Mouse (Mus musculus) stomach, postnatal 0 days (tissue): Measurements from ENCODE around the gene Lce1m. TPM values are rescaled to one million over a fixed set of nuclear protein-coding genes. Genes with fewer than 3 reads are reported as not detected.
A peak's percentile ranks its signal among the peaks of the same experiment; 100 is the strongest.
"Not testable (repeated sequence)": the region's sequence is repeated elsewhere in the genome, so short reads cannot be mapped to it uniquely, and the experiment has no call there.

Source experiments
- ATAC-seq: fragments of 200-750 bp; cut with Nextera tagmentation; 2 replicates; pipeline ENCODE4 v1.8.0; 2017; ENCODE audit not compliant: low FRiP score, low TSS enrichment
- DNase-seq: peaks from one replicate; pipeline ENCODE4 v3.0.0-alpha.2; 2016; ENCODE audit warnings: low spot score
- H3K27ac ChIP-seq: fragments of 300-500 bp; sonication (generic); replicated peaks from 2 replicates; pipeline ENCODE4 v1.5.1; 2014; ENCODE audit warnings: mild to moderate bottlenecking, control low read depth
- H3K27me3 ChIP-seq: fragments of 300-500 bp; sonication (generic); 2 replicates; pipeline ENCODE4 v1.6.1; 2014; ENCODE audit warnings: low read length; ENCODE audit not compliant: control insufficient read depth, insufficient read depth
- H3K36me3 ChIP-seq: fragments of 300-500 bp; sonication (generic); 2 replicates; pipeline ENCODE4 v1.6.1; 2014; ENCODE audit warnings: low read length, mixed read lengths; ENCODE audit not compliant: control insufficient read depth, insufficient read depth
- H3K4me1 ChIP-seq: fragments of 300-500 bp; sonication (generic); replicated peaks from 2 replicates; pipeline ENCODE4 v1.6.1; 2014; ENCODE audit warnings: antibody characterized with exemption; ENCODE audit not compliant: control insufficient read depth, insufficient read depth
- H3K4me2 ChIP-seq: fragments of 300-500 bp; sonication (generic); replicated peaks from 2 replicates; pipeline ENCODE4 v1.6.1; 2014; ENCODE audit warnings: low read depth, mild to moderate bottlenecking, control low read depth, moderate library complexity
- H3K4me3 ChIP-seq: fragments of 300-500 bp; sonication (generic); 2 replicates; pipeline ENCODE4 v1.5.1; 2014; ENCODE audit warnings: low read depth, low read length, control low read depth
- H3K9ac ChIP-seq: fragments of 300-500 bp; sonication (generic); 2 replicates; pipeline ENCODE4 v1.6.1; 2014; ENCODE audit warnings: mild to moderate bottlenecking, low read length, control low read depth, mixed read lengths
- H3K9me3 ChIP-seq: fragments of 300-500 bp; sonication (generic); 2 replicates; pipeline ENCODE4 v1.6.1; 2016; ENCODE audit warnings: low read length; ENCODE audit not compliant: control insufficient read depth
- CTCF ChIP-seq: IDR thresholded peaks from 2 replicates; pipeline ENCODE4 v1.5.1; 2016; ENCODE audit warnings: antibody characterized with exemption, low read depth, mild to moderate bottlenecking, moderate library complexity
- EP300 ChIP-seq: optimal IDR thresholded peaks from 2 replicates; pipeline ENCODE3; 2016; ENCODE audit warnings: antibody characterized with exemption
- WGBS: fragments of 180-500 bp; shearing (Covaris S2); extraction: QIAGEN DNeasy Blood & Tissue Kit; methylation state at CpG from one replicate; pipeline ENCODE4 v1.1.7; 2014; 5-methylcytosine and 5-hydroxymethylcytosine counted together
- polyA plus RNA-seq: library from polyadenylated mRNA; unstranded; fragments of >200 nt; fragmentation: Nextera tagmentation; extraction: Ambion mirVana; gene quantifications from 2 replicates; pipeline ENCODE4 v1.2.1, GENCODE M21; 2015

Gene Lce1m
- 356 and 376 TPM in 2 replicates for polyA plus RNA-seq

GRCm38 (mm10) chr3:93018960-93019359, at the start of gene Lce1m:
Gene Lce1m, minus strand, starts transcription at chr3:93019060.
- Histone ChIP-seq H3K9ac (no peak within 1 kb of the TSS), H3K9me3 (no peaks in the 10 kb centered on the region), H3K27ac (no peak within 1 kb of the TSS), H3K27me3 (no peaks in the 10 kb centered on the region), H3K4me1 (no peaks in the 10 kb centered on the region), H3K36me3 (no peaks in the 10 kb centered on the region), H3K4me3 (no peak within 1 kb of the TSS), H3K4me2 (no peak within 1 kb of the TSS)
- ATAC-seq (no peak), DNase-seq (no peak)
- WGBS = 88% methylated on average over 2 of the region's 2 CpGs
- no peak for TF ChIP-seq CTCF
- no peak for TF ChIP-seq EP300

GRCm38 (mm10) chr3:93068523-93068922, 49.7 kb upstream of the Lce1m start, which contains the start of gene Gm4858:
Gene Gm4858, plus strand, starts transcription at chr3:93068823.
- H3K4me1 ChIP-seq, H3K4me2 ChIP-seq, H3K9ac ChIP-seq, H3K27me3 ChIP-seq, H3K4me3 ChIP-seq, H3K27ac ChIP-seq, H3K9me3 ChIP-seq, ATAC-seq, DNase-seq, H3K36me3 ChIP-seq: not testable (repeated sequence)

GRCm38 (mm10) chr3:93052826-93053474, 34.1 kb upstream of the Lce1m start:
- no peak overlapping the region for H3K4me2 ChIP-seq
- H3K27me3 ChIP-seq = no peaks in the 10 kb centered on the region
- H3K27ac ChIP-seq = no peak overlapping the region
- 55% methylated on average over 10 of the region's 10 CpGs for WGBS
- no peaks in the 10 kb centered on the region for H3K4me1 ChIP-seq
- H3K36me3 ChIP-seq = no peaks in the 10 kb centered on the region
- TF ChIP-seq CTCF (peak; percentile 55), EP300 (no peak)
- H3K9ac ChIP-seq = no peak overlapping the region
- ATAC-seq (no peak), DNase-seq (peak; percentile 19)
- no peaks in the 10 kb centered on the region for H3K9me3 ChIP-seq
- no peak overlapping the region for H3K4me3 ChIP-seq

- TF ChIP-seq EP300 = no peak
- TF ChIP-seq CTCF = no peak
- H3K9ac ChIP-seq = no peak overlapping the region
- no peak overlapping the region for H3K4me2 ChIP-seq
- no peaks in the 10 kb centered on the region for H3K9me3 ChIP-seq
- H3K4me1 ChIP-seq = no peaks in the 10 kb centered on the region
- no peaks in the 10 kb centered on the region for H3K27me3 ChIP-seq
- DNase-seq (no peak), ATAC-seq (no peak)
- 63% methylated on average over 1 of the region's 1 CpGs for WGBS
- H3K4me3 ChIP-seq = no peak overlapping the region
- no peak overlapping the region for H3K27ac ChIP-seq
- no peaks in the 10 kb centered on the region for H3K36me3 ChIP-seq
Observed at GRCm38 (mm10) chr3:93050182-93050581, 31.3 kb upstream of the Lce1m start.

GRCm38 (mm10) chr3:93031450-93031849, 12.6 kb upstream of the Lce1m start:
- 38% methylated on average over 5 of the region's 5 CpGs for WGBS
- Histone ChIP-seq H3K9me3 (no peaks in the 10 kb centered on the region), H3K9ac (no peak overlapping the region), H3K36me3 (no peaks in the 10 kb centered on the region), H3K4me2 (no peak overlapping the region), H3K27me3 (no peaks in the 10 kb centered on the region), H3K4me3 (no peak overlapping the region), H3K4me1 (no peaks in the 10 kb centered on the region), H3K27ac (no peak overlapping the region)
- peak; percentile 30 for DNase-seq
- ATAC-seq = no peak
- TF ChIP-seq CTCF (peak; percentile 92), EP300 (no peak)

GRCm38 (mm10) chr3:93025486-93025885, 6.6 kb upstream of the Lce1m start:
- no peak overlapping the region for H3K9ac ChIP-seq
- TF ChIP-seq EP300 = no peak
- TF ChIP-seq CTCF = no peak
- H3K36me3 ChIP-seq = no peaks in the 10 kb centered on the region
- no peak overlapping the region for H3K4me2 ChIP-seq
- H3K4me3 ChIP-seq = no peak overlapping the region
- ATAC-seq (peak; percentile 10; the same call in 1 of the 2 replicates), DNase-seq (no peak)
- 56% methylated on average over 2 of the region's 2 CpGs for WGBS
- no peaks in the 10 kb centered on the region for H3K9me3 ChIP-seq
- H3K4me1 ChIP-seq = no peaks in the 10 kb centered on the region
- no peak overlapping the region for H3K27ac ChIP-seq
- no peaks in the 10 kb centered on the region for H3K27me3 ChIP-seq
